Mouse (Mus musculus) neural tube, embryonic 11.5 days (tissue): Measurements from ENCODE around the gene Mcur1. TPM values are rescaled to one million over a fixed set of nuclear protein-coding genes. Genes with fewer than 3 reads are reported as not detected.

Experiments
- ATAC-seq: fragments of 200-750 bp; cut with Nextera tagmentation; 2 replicates; pipeline ENCODE4 v1.8.0; 2017; ENCODE audit warnings: moderate number of reproducible peaks, mild to moderate bottlenecking, moderate TSS enrichment, moderate library complexity; ENCODE audit not compliant: insufficient read depth, low FRiP score, low TSS enrichment
- DNase-seq: peaks from one replicate; pipeline ENCODE4 v3.0.0-alpha.2; 2015; ENCODE audit warnings: low spot score
- H3K27ac ChIP-seq: fragments of 300-500 bp; sonication (generic); 2 replicates; pipeline ENCODE4 v1.5.1; 2014; ENCODE audit warnings: low read depth, mild to moderate bottlenecking, low read length
- H3K27me3 ChIP-seq: fragments of 300-500 bp; sonication (generic); 2 replicates; pipeline ENCODE4 v1.6.1; 2014; ENCODE audit warnings: mild to moderate bottlenecking, low read length, mixed read lengths; ENCODE audit not compliant: control insufficient read depth, insufficient read depth
- H3K36me3 ChIP-seq: fragments of 300-500 bp; sonication (generic); 2 replicates; pipeline ENCODE4 v1.6.1; 2014; ENCODE audit warnings: mild to moderate bottlenecking, low read length, moderate library complexity, mixed read lengths; ENCODE audit not compliant: control insufficient read depth, insufficient read depth
- H3K4me1 ChIP-seq: fragments of 300-500 bp; sonication (generic); 2 replicates; pipeline ENCODE4 v1.6.1; 2014; ENCODE audit warnings: low read length, mixed read lengths; ENCODE audit not compliant: control insufficient read depth, insufficient read depth
- H3K4me2 ChIP-seq: fragments of 300-500 bp; sonication (generic); 2 replicates; pipeline ENCODE4 v1.6.1; 2014; ENCODE audit warnings: low read depth, mild to moderate bottlenecking, moderate library complexity
- H3K4me3 ChIP-seq: fragments of 300-500 bp; sonication (generic); 2 replicates; pipeline ENCODE4 v1.5.1; 2014; ENCODE audit warnings: low read depth, low read length
- H3K9ac ChIP-seq: fragments of 300-500 bp; sonication (generic); 2 replicates; pipeline ENCODE4 v1.6.1; 2014; ENCODE audit warnings: mild to moderate bottlenecking, low read length
- H3K9me3 ChIP-seq: fragments of 300-500 bp; sonication (generic); 2 replicates; pipeline ENCODE4 v1.6.1; 2016; ENCODE audit warnings: low read length; ENCODE audit not compliant: control insufficient read depth
- WGBS: fragments of 180-500 bp; shearing (Covaris S2); extraction: QIAGEN DNeasy Blood & Tissue Kit; methylation state at CpG from one replicate; pipeline ENCODE4 v1.1.7; 2014; 5-methylcytosine and 5-hydroxymethylcytosine counted together
- polyA plus RNA-seq: library from polyadenylated mRNA; unstranded; fragments of >200 nt; fragmentation: Nextera tagmentation; extraction: Ambion mirVana; gene quantifications from 2 replicates; pipeline ENCODE4 v1.2.1, GENCODE M21; 2014

Gene Mcur1
- 10.5 and 14.7 TPM in 2 replicates for polyA plus RNA-seq

DNA sequence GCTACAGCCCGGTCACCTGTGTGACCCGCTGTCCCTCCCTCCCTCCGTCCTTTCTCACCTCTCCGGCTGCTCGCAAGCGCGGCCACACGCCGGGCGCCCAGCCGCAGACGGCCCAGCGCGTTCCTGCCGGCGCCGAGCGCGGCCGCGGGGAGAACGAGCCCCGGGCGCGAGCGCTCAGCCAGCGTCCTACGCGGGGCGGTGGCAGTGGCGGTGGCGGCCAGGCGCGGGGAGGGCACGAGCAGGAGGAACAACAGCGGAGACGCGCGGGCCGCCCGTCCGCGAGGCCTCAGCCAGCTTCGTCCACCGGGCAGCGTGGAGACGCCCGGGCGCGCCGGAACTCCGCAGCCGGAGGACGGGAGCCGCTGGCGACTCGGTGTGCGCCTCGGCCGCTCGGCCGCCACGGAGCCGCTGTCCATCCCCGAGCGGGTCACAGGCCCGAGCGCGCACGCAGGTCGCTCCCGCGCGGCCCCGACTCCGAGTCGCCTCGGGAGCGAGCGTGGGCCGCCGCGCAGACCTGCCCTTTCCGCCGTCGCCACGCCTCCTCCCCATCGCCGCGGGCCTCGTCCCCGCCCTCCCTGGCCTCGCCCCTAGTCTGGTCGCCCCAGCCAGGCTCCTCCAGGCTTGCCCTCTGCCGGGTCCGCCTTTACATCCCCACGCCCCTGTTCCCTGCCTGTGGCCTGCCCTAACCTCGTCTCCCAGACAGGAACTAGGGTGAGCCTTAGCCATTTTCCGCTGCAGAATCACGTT, at the start of gene Mcur1:
Gene Mcur1 (minus strand): TSS at position 481 of the 747 bp plus-strand sequence.
- Histone ChIP-seq H3K4me2 (peak within 1 kb of the TSS; percentile 80), H3K4me1 (peaks cover 2% of the 10 kb centered on the region; the same call in 1 of the 2 replicates), H3K9me3 (no peaks in the 10 kb centered on the region), H3K27ac (peak within 1 kb of the TSS; percentile 83), H3K9ac (peak within 1 kb of the TSS; percentile 85), H3K4me3 (peak within 1 kb of the TSS; percentile 63), H3K36me3 (no peaks in the 10 kb centered on the region), H3K27me3 (no peaks in the 10 kb centered on the region)
- peak; percentile 92 for ATAC-seq
- peak; percentile 93 for DNase-seq
- WGBS: under 1% methylated on average over 64 of the region's 100 CpGs

DNA sequence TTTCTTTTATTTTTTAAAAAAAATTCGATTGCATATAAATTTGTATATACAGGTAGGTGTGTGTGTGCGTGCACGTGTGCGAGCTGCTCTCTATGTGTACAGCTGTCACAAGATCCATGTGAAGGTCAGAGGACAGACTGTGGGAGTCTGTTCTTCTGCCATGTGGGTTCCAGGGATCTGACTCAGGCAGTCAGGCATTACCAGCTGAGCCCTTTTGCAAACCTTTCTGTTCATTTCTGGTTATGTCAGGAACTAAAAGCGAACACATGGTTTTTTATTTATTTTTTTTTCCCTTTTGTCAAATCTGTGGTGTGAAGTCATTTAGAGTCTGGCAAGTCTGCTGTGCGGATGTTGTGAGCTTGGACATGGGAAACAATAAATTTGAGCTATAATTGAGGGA, 48.9 kb upstream of the Mcur1 start:
- DNase-seq: no peak
- Histone ChIP-seq H3K9ac (no peak overlapping the region), H3K4me2 (no peak overlapping the region), H3K4me1 (no peaks in the 10 kb centered on the region), H3K9me3 (no peaks in the 10 kb centered on the region), H3K27me3 (no peaks in the 10 kb centered on the region), H3K4me3 (no peak overlapping the region), H3K36me3 (no peaks in the 10 kb centered on the region), H3K27ac (no peak overlapping the region)
- no peak for ATAC-seq
- 73% methylated on average over 6 of the region's 6 CpGs for WGBS

DNA sequence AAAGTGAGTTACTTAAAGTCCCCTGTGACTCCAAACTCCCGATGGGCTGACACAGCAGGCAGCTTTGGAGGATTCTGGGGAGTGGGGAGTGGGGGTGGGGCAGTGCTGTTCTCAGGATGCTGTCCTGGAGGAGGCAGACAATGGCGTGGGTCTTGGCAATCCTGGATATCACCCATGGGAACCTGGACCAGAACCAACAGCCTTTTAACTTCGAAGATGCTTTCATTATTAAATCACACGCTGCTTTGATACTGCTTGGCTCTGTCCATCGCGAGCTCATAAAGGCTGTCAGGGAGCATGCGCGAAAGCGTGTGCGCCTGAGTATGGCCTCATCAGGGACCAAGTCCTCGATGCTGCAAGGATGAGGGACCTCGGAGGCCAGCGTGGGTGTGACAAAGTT, 43.1 kb upstream of the Mcur1 start:
- Histone ChIP-seq H3K4me2 (no peak overlapping the region), H3K9me3 (no peaks in the 10 kb centered on the region), H3K4me1 (no peaks in the 10 kb centered on the region), H3K27ac (no peak overlapping the region), H3K9ac (no peak overlapping the region), H3K36me3 (no peaks in the 10 kb centered on the region), H3K4me3 (no peak overlapping the region), H3K27me3 (no peaks in the 10 kb centered on the region)
- DNase-seq (no peak), ATAC-seq (no peak)
- 82% methylated on average over 13 of the region's 13 CpGs for WGBS

DNA sequence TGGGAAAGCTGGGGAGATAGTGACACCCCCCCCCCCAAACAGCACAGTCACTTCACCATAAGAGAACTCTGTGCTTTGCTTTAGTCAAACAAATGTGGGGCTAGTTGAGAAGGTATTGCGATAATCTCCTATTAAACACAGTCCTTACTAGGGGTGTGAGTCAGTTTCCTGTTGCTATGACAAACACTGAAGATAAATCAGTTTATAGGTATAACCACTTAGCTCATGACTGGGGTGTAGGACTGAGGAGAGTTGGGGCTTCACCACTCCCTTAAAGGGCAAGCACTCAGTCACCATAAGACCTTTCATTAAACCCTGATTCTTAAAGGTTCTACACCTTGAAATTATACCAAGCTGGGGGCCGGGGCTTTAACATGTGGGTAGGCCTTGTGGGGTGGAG, 42.4 kb upstream of the Mcur1 start:
- no peak for DNase-seq

DNA sequence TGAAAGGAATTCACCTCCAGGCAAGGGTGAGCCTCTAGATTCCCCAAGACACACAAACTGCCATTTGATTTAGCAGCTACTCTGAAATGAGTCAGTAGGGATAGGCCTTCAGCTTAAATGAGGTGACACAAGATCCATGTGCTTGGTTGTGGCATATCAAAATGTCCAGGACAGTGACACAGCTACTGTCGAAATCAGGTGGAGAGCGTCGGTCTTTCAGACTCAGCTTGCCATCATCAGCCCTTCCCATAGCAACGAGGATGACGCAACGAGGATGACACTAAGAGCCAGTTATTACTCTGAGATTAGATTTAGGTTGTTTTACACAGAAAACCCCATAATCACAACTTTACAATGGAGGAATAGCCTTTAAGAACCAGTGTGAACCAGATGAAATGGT, 41.0 kb upstream of the Mcur1 start:
- 86% methylated on average over 6 of the region's 6 CpGs for WGBS
- H3K4me1 ChIP-seq: no peaks in the 10 kb centered on the region
- no peak overlapping the region for H3K9ac ChIP-seq
- no peak overlapping the region for H3K27ac ChIP-seq
- no peak overlapping the region for H3K4me2 ChIP-seq
- DNase-seq: no peak
- H3K4me3 ChIP-seq: no peak overlapping the region
- no peaks in the 10 kb centered on the region for H3K9me3 ChIP-seq
- H3K27me3 ChIP-seq: no peaks in the 10 kb centered on the region
- H3K36me3 ChIP-seq: no peaks in the 10 kb centered on the region
- no peak for ATAC-seq

More for the DNA sequence above, 42.4 kb upstream of the Mcur1 start:
- no peaks in the 10 kb centered on the region for H3K27me3 ChIP-seq
- no peak overlapping the region for H3K4me2 ChIP-seq
- no peak overlapping the region for H3K9ac ChIP-seq
- 89% methylated on average over 2 of the region's 2 CpGs for WGBS
- H3K27ac ChIP-seq: no peak overlapping the region
- no peaks in the 10 kb centered on the region for H3K36me3 ChIP-seq
- no peaks in the 10 kb centered on the region for H3K4me1 ChIP-seq
- no peaks in the 10 kb centered on the region for H3K9me3 ChIP-seq
- H3K4me3 ChIP-seq: no peak overlapping the region
- ATAC-seq: no peak

DNA sequence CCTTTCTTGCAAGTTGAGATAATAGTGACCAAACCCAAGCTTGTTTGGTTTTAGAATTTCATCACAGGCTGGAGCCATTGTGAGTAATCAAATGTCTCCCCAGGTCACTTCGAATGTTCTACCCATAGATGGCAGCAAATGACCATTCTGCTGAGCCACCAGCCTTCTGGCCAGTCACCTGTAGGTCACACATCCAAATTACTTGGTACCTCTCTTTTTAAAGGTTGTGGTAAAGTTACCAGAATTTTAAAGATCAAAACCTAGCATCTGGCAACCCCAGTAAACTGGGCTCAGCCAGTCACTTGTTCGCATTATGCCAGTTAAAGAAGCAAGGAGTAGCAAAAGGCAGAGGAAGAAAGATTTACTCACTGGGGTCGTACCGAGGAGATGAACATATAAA, 35.9 kb upstream of the Mcur1 start:
- H3K9me3 ChIP-seq: no peaks in the 10 kb centered on the region
- ATAC-seq (no peak), DNase-seq (peak; percentile 50)
- H3K9ac ChIP-seq: no peak overlapping the region
- no peaks in the 10 kb centered on the region for H3K4me1 ChIP-seq
- 58% methylated on average over 4 of the region's 4 CpGs for WGBS
- H3K4me3 ChIP-seq: no peak overlapping the region
- H3K4me2 ChIP-seq: no peak overlapping the region
- no peaks in the 10 kb centered on the region for H3K36me3 ChIP-seq
- no peak overlapping the region for H3K27ac ChIP-seq
- H3K27me3 ChIP-seq: no peaks in the 10 kb centered on the region

DNA sequence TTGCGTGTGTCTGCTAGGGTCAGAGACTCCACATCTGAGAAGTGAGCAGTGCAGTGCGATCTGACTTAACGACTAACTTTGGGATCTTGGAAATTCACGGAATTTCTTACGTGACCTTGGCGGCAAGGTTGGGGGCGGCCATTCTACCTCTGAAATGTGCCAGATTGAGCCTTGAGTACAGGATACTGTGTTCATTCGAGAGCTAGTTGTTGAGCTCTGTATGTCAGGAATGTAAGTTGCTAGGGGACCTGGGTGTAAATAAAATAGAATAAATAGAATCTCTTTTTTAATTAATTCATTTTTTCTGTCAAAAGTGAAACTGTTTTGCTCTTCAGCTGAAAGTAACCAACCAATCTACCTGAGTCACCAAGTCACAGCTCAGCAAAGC, 32.7 kb upstream of the Mcur1 start:
- DNase-seq (no peak), ATAC-seq (no peak)
- Histone ChIP-seq H3K27ac (no peak overlapping the region), H3K9me3 (no peaks in the 10 kb centered on the region), H3K36me3 (no peaks in the 10 kb centered on the region), H3K9ac (no peak overlapping the region), H3K4me1 (no peaks in the 10 kb centered on the region), H3K4me2 (no peak overlapping the region), H3K4me3 (no peak overlapping the region), H3K27me3 (no peaks in the 10 kb centered on the region)
- 66% methylated on average over 8 of the region's 8 CpGs for WGBS

DNA sequence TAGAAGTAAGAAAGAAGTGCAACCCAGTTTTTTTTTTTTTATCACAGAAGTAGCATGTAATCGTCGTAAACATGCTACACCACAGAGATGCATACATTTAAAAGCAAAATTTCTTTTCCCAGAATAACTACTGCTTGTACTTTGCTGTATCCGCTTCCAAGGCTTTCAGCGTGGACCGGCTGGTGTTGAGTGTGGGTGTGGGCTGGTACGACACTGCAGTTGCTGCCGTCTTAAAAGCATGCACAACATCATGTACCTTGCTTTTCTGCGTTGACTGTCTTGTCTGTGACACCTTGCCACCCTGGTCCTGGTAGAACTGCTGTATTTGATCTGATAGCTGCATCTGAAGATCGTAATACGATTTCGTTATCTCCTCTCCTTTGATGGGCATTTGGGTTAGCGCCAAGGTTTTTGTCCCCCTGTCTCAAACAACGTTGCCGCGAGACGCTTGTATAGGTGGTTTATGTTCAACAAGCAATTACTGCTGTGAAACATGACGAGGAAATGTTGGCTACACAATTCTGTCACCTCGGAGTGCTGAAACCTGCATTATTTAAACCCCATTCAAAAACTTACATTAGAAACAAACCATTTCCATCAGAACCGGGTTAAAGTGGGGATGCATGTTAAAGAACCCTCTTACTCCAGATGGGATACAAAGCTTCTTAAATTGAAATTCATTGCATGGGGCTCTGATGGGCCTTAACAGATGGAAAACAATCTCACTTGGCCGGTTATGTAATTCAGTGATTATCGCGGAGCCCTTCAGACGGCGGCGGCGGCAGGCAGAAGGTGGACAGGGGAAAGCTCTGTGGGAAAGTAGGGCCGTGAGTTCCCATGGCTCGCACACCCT, 32.1 kb upstream of the Mcur1 start:
- Histone ChIP-seq H3K27me3 (no peaks in the 10 kb centered on the region), H3K9ac (no peak overlapping the region), H3K27ac (no peak overlapping the region), H3K4me1 (no peaks in the 10 kb centered on the region), H3K36me3 (no peaks in the 10 kb centered on the region), H3K9me3 (no peaks in the 10 kb centered on the region), H3K4me3 (no peak overlapping the region), H3K4me2 (no peak overlapping the region)
- no peak for DNase-seq
- no peak for ATAC-seq
- WGBS: 76% methylated on average over 28 of the region's 28 CpGs
